In the genomic region with DNA sequence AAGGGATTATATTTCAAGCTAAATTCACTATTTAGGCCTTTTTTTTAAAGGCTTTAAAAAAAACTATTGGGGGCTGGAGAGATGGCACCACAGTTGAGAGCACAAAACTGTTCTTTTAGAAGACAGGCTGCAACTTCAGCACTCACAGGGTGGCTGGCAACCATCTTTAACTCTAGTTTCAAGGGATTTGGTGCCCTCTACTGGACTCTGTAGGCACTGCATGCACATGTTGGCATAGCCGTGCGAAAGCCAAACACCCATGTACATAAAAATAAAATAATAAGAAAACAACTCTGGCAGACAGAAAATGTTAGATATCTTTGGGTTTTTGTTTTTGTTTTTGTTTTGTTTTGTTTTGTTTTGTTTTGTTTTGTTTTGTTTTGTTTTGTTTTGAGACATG, we compare ENCODE assay signal across 10 mouse cellular contexts. TPM values are rescaled to one million over a fixed set of nuclear protein-coding genes. Genes with fewer than 3 reads are reported as not detected.
DNase-seq lines count a peak whose midpoint lies in the region; ATAC-seq lines count a peak whose summit lies in the region.
"Had no signal": no experiment of that assay in that cellular context is flagged by ENCODE, and none has a peak within 500 bp of the region (broad histone marks: within the 10 kb centered on the region; RNA-seq: fewer than 3 reads in every experiment).

No protein-coding gene starts in this region.

- no peak overlapping the region for H3K4me3 ChIP-seq in liver, embryonic 12.5 days
- H3K4me3 ChIP-seq in limb, embryonic 10.5 days, result no peak overlapping the region
- H3K4me3 ChIP-seq: stomach, embryonic 15.5 days had no signal

- 14% methylated on average over 2 of the region's 2 CpGs for WGBS in liver, embryonic 12.5 days (ENCODE audit: insufficient replicate concordance)
- 20% methylated on average over 2 of the region's 2 CpGs for WGBS in limb, embryonic 10.5 days

- H3K27ac ChIP-seq in liver, embryonic 12.5 days, result no peak overlapping the region
- H3K27ac ChIP-seq in limb, embryonic 10.5 days, result no peak overlapping the region
- H3K27ac ChIP-seq: stomach, embryonic 15.5 days had no signal

- H3K36me3 ChIP-seq in liver, embryonic 12.5 days, result no peaks in the 10 kb centered on the region
- H3K36me3 ChIP-seq in limb, embryonic 10.5 days, result no peaks in the 10 kb centered on the region
- H3K36me3 ChIP-seq: stomach, embryonic 15.5 days had no signal

- ATAC-seq in liver, embryonic 12.5 days, result no peak

- H3K27me3 ChIP-seq in liver, embryonic 12.5 days (replicated peaks), result 0 out of 2 replicates have a peak, but pooled peaks cover 7% of the 10 kb centered on the region
- H3K27me3 ChIP-seq in limb, embryonic 10.5 days (ENCODE audit: low read depth, poor library complexity, severe bottlenecking), result no peaks in the 10 kb centered on the region
- H3K27me3 ChIP-seq: stomach, embryonic 15.5 days had no signal

- no peaks in the 10 kb centered on the region for H3K9me3 ChIP-seq in liver, embryonic 12.5 days (replicated peaks)
- no peaks in the 10 kb centered on the region for H3K9me3 ChIP-seq in limb, embryonic 10.5 days (replicated peaks)
- H3K9me3 ChIP-seq: stomach, embryonic 15.5 days had no signal

- H3K4me1 ChIP-seq in liver, embryonic 12.5 days, result peaks cover 12% of the 10 kb centered on the region
- H3K4me1 ChIP-seq in limb, embryonic 10.5 days, result peaks cover 8% of the 10 kb centered on the region

- no peak overlapping the region for H3K9ac ChIP-seq in liver, embryonic 12.5 days
- H3K9ac ChIP-seq: stomach, embryonic 15.5 days had no signal

- H3K4me2 ChIP-seq in liver, embryonic 12.5 days, result no peak overlapping the region
- H3K4me2 ChIP-seq: stomach, embryonic 15.5 days had no signal

- peak; percentile 86 for DNase-seq in liver
- DNase-seq in adrenal gland, adult 18-20 months (ENCODE audit: low spot score in 2 of 2), result peak; percentile 78 to 80
- DNase-seq in embryo, embryonic 10.5 days (ENCODE audit: low spot score), result peak; percentile 89
- peak; percentile 91 for DNase-seq in heart, postnatal 4 days
- peak; percentile 80 for DNase-seq in limb, embryonic 10.5 days (ENCODE audit: low spot score)
- peak; percentile 59 for DNase-seq in retina, adult 2 months (ENCODE audit: low read depth, low spot score)
- DNase-seq in thymus, postnatal 4 days, result peak; percentile 93

RNA-seq across cellular contexts. Expression of gene Cdc16, which starts 3.8 kb away (rescaled TPM):
- 86.4 and 87.4 TPM in 2 replicates for polyA plus RNA-seq in liver, embryonic 12.5 days (2016; fragmentation: Nextera tagmentation; extraction: Ambion mirVana)
- 10 to 100 TPM; 49.7 to 55.0 TPM for total RNA-seq in adrenal gland, adult 18-20 months (2021)
- total RNA-seq in heart, postnatal 4 days (2021), result 10 to 100 TPM; 51.9 to 52.1 TPM
- polyA plus RNA-seq in limb, embryonic 10.5 days (2016; fragmentation: Nextera tagmentation; extraction: Ambion mirVana), result 210 and 233 TPM in 2 replicates

RNA-seq across cellular contexts. Expression of gene Upf3a, which starts 31.7 kb away (rescaled TPM):
- polyA plus RNA-seq in liver, embryonic 12.5 days (2016; fragmentation: Nextera tagmentation; extraction: Ambion mirVana), result 20.3 and 21.3 TPM in 2 replicates
- total RNA-seq in adrenal gland, adult 18-20 months (2021), result 10 to 100 TPM; 26.9 to 34.9 TPM
- total RNA-seq in heart, postnatal 4 days (2021), result 10 to 100 TPM; 15.4 to 16.4 TPM
- polyA plus RNA-seq in limb, embryonic 10.5 days (2016; fragmentation: Nextera tagmentation; extraction: Ambion mirVana), result 36.8 and 41.1 TPM in 2 replicates

RNA-seq across cellular contexts. Expression of gene Cfap97d2, which starts 48.0 kb away (rescaled TPM):
- not detected in 2 replicates for polyA plus RNA-seq in liver, embryonic 12.5 days (2016; fragmentation: Nextera tagmentation; extraction: Ambion mirVana)
- total RNA-seq in adrenal gland, adult 18-20 months (2021), result not detected
- not detected for total RNA-seq in heart, postnatal 4 days (2021)
- not detected in 2 replicates for polyA plus RNA-seq in limb, embryonic 10.5 days (2016; fragmentation: Nextera tagmentation; extraction: Ambion mirVana)
- polyA plus RNA-seq: heart, embryonic 14.5 days; stomach, embryonic 15.5 days had no signal
